Mouse (Mus musculus) liver, embryonic 13.5 days (tissue): ENCODE measurements at regions not wholly inside any gene's neighbourhood (a gene's known extent, or its start where the extent isn't known, plus 50 kb on each side); places are given as distances from the start of the nearest gene placed in this dataset.
"Not testable (repeated sequence)": the region's sequence is repeated elsewhere in the genome, so short reads cannot be mapped to it uniquely, and the experiment has no call there.

Experiments used
- ATAC-seq: fragments of 200-750 bp; cut with Nextera tagmentation; 2 replicates; pipeline ENCODE4 v1.8.0; 2017; ENCODE audit warnings: low read depth, mild to moderate bottlenecking, moderate number of reproducible peaks, moderate library complexity
- DNase-seq: peaks from one replicate; pipeline ENCODE4 v3.0.0; 2022
- H3K27ac ChIP-seq: fragments of 300-500 bp; sonication (generic); 2 replicates; pipeline ENCODE4 v1.5.1; 2015; ENCODE audit warnings: moderate library complexity, mild to moderate bottlenecking, inconsistent platforms
- H3K27me3 ChIP-seq: fragments of 300-500 bp; sonication (generic); 2 replicates; pipeline ENCODE4 v1.6.1; 2015; ENCODE audit warnings: mild to moderate bottlenecking, inconsistent platforms
- H3K36me3 ChIP-seq: fragments of 300-500 bp; sonication (generic); 2 replicates; pipeline ENCODE4 v1.6.1; 2015; ENCODE audit warnings: mild to moderate bottlenecking, inconsistent platforms
- H3K4me1 ChIP-seq: fragments of 300-500 bp; sonication (generic); replicated peaks from 2 replicates; pipeline ENCODE4 v1.6.1; 2015; ENCODE audit warnings: inconsistent platforms
- H3K4me2 ChIP-seq: fragments of 300-500 bp; sonication (generic); 2 replicates; pipeline ENCODE4 v1.6.1; 2015; ENCODE audit warnings: inconsistent platforms, mild to moderate bottlenecking, moderate library complexity
- H3K4me3 ChIP-seq: fragments of 300-500 bp; sonication (generic); replicated peaks from 2 replicates; pipeline ENCODE4 v1.5.1; 2015; ENCODE audit warnings: mild to moderate bottlenecking, inconsistent platforms
- H3K9ac ChIP-seq: fragments of 300-500 bp; sonication (generic); 2 replicates; pipeline ENCODE4 v1.6.1; 2015; ENCODE audit warnings: mild to moderate bottlenecking, inconsistent platforms
- H3K9me3 ChIP-seq: fragments of 300-500 bp; sonication (generic); replicated peaks from 2 replicates; pipeline ENCODE4 v1.6.1; 2016; ENCODE audit warnings: inconsistent platforms
- WGBS: fragments of 180-500 bp; shearing (Covaris S2); methylation state at CpG from one replicate; pipeline ENCODE4 v1.1.7; 2015; ENCODE audit not compliant: insufficient replicate concordance; 5-methylcytosine and 5-hydroxymethylcytosine counted together

DNA sequence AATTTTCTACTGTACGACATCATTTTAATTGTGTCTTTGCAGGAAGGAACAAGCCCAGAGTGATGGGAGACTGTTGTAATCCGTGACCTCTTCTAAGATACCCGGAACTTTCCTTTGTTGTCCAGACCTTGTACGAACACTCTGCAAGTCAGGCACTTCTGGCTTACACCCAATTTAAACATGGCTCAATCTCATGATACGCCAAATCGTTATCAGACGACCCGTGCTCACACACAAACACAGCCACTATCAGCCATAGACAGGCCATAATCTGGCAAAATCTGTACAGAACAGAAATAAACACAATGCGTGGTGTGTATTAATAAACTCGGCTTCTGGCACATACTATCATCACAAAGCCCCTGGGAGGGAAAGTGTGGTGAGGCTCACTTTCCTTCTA, 190.2 kb upstream of the Gm37988 start:
- Histone ChIP-seq H3K9ac (no peak overlapping the region), H3K27me3 (no peaks in the 10 kb centered on the region), H3K4me3 (no peak overlapping the region), H3K4me2 (no peak overlapping the region), H3K27ac (no peak overlapping the region), H3K36me3 (no peaks in the 10 kb centered on the region), H3K9me3 (no peaks in the 10 kb centered on the region), H3K4me1 (no peaks in the 10 kb centered on the region)
- no peak for ATAC-seq
- no peak for DNase-seq
- WGBS, result 47% methylated on average over 10 of the region's 10 CpGs

DNA sequence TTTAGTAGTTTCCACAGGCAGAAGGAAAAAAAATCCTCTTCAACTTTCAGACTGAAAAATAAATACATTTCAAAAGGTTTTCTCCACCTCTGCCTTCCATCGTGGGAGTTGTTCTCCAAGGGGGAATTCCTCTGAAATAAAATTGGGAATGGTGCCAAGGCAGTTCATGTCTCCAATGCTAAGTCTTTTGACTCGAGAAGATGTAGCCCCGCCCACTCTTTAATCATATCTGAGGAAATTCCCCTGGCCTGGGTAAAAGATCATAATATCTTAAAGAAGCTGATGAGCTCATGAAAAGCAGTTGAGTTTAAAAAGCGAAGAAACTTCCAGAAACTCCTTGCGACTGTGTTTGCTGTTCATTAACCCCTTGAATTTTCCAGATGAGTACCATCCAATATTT, 185.3 kb upstream of the Gm37988 start:
- no peaks in the 10 kb centered on the region for H3K9me3 ChIP-seq
- WGBS, result 41% methylated on average over 5 of the region's 5 CpGs
- no peak overlapping the region for H3K4me3 ChIP-seq
- H3K4me2 ChIP-seq, result no peak overlapping the region
- peaks cover 3% of the 10 kb centered on the region; the same call in 1 of the 2 replicates for H3K4me1 ChIP-seq
- no peaks in the 10 kb centered on the region for H3K36me3 ChIP-seq
- H3K27me3 ChIP-seq, result no peaks in the 10 kb centered on the region
- no peak for ATAC-seq
- no peak for DNase-seq
- H3K27ac ChIP-seq, result peak overlapping the region; percentile 32; the same call in 1 of the 2 replicates
- H3K9ac ChIP-seq, result no peak overlapping the region

DNA sequence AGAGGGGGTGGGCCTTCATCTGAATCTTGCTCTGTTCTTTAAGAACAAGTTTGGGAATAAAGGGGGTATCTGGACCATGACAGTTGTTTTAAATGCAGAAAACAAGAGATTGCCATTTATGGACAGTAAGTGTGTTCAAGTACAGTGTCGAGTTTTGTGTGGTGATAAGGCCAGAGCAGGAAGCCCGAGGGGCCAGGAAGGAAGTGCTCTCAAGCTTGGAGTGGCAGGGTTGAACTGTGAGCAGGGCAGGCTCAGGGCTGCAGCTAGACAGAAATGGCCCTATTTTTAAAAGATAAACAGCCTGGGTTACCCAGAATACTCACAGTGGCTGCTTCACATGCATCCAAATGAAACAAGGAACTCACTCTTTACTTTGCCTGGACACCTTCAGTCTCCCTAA, 184.4 kb upstream of the Gm37988 start:
- Histone ChIP-seq H3K4me1 (peaks cover 3% of the 10 kb centered on the region; the same call in 1 of the 2 replicates), H3K36me3 (no peaks in the 10 kb centered on the region), H3K9me3 (no peaks in the 10 kb centered on the region), H3K27me3 (no peaks in the 10 kb centered on the region), H3K27ac (peak overlapping the region; percentile 32), H3K9ac (no peak overlapping the region), H3K4me3 (no peak overlapping the region), H3K4me2 (no peak overlapping the region)
- DNase-seq, result no peak
- peak; percentile 66 for ATAC-seq
- WGBS, result 0% methylated on average over 2 of the region's 2 CpGs

DNA sequence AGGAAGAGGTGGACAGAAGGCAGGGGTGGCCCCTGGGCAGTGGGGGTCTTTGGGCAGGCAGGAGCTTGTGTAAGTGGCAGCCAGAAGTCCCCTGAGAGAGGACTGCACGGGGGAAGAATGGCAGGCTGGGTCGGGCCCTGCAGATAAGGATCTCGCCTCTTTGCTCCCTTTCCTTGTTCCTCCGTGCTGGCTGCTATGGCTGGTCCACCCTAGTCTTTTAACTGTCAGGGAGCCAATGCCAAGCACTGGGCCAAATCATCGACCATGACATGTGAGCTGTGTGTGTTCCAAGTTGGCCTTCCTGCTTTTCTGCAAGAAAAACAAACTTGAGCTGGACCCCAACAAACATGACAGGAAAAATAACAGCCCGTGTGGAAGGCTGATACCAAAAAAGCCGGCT, 153.8 kb upstream of the Gm37988 start:
- WGBS, result 15% methylated on average over 7 of the region's 7 CpGs
- no peak overlapping the region for H3K27ac ChIP-seq
- no peak overlapping the region for H3K4me2 ChIP-seq
- H3K4me1 ChIP-seq, result no peaks in the 10 kb centered on the region
- no peaks in the 10 kb centered on the region for H3K36me3 ChIP-seq
- ATAC-seq (no peak), DNase-seq (no peak)
- no peaks in the 10 kb centered on the region for H3K9me3 ChIP-seq
- no peak overlapping the region for H3K4me3 ChIP-seq
- H3K27me3 ChIP-seq, result no peaks in the 10 kb centered on the region
- H3K9ac ChIP-seq, result no peak overlapping the region

DNA sequence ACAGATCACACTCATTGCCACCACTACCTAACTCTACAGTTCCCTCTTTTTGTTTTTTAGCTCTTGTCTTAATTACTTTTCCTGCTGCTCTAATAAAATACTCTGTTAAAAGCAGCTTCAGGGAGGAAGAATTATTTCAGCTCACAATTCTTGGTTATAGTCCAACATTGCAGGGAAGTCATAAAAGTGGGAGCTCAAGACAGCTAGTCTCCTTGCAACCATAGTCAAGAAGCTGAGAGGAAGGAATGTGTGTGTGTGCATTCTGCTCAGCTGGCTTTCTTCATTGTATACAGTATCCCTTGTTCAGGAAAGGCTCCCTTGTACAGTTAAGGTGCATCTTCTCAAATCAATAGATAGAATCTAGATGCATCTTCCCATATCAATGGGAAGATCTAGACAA, 152.4 kb upstream of the Gm37988 start:
- ATAC-seq (no peak), DNase-seq (no peak)
- Histone ChIP-seq H3K4me2 (no peak overlapping the region), H3K27ac (no peak overlapping the region), H3K9ac (no peak overlapping the region), H3K4me3 (no peak overlapping the region), H3K27me3 (no peaks in the 10 kb centered on the region), H3K9me3 (no peaks in the 10 kb centered on the region), H3K4me1 (no peaks in the 10 kb centered on the region), H3K36me3 (no peaks in the 10 kb centered on the region)

DNA sequence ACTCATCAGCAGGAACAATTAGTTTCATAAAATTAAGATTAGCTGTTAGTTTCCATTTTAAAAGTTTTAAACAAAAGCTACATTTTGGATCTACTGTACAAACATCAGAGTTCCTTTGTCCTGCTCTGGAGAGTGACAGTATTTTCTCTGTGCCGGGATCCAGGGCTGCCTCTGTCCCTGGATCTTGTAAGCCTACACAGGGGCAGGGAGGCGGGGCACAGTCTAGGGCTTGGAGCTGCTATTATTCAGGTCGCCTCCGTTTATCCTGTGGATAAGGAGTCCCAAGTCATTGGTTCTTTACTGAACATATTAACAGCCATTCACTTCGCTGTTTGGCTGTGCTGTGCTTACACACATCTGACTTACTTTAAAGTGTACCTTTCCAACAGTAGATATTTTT, 150.8 kb upstream of the Gm37988 start:
- Histone ChIP-seq H3K9ac (no peak overlapping the region), H3K4me3 (no peak overlapping the region), H3K36me3 (no peaks in the 10 kb centered on the region), H3K4me1 (no peaks in the 10 kb centered on the region), H3K27me3 (no peaks in the 10 kb centered on the region), H3K4me2 (no peak overlapping the region), H3K9me3 (no peaks in the 10 kb centered on the region), H3K27ac (no peak overlapping the region)
- 43% methylated on average over 5 of the region's 5 CpGs for WGBS
- DNase-seq, result no peak
- no peak for ATAC-seq

DNA sequence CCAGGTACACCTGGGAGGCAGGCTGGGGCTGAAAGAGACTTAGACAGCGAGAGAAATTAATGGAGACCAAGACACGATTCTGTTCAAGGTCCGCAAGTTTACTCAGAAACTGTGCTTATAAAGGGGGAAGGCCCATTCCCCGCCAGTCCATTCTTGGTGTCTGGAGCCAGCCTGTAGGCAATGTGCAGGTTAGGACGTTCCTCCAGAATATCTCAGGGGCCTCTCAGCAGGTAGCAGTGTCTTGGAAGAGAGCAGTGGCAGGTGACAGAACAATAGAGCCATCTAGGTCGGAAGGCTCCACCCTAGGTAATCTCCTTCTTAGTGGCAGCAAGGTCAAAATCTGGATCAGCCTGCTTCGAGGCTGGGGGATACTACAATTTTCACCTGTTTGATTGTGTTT, 147.6 kb upstream of the Gm37988 start:
- not testable (repeated sequence) for DNase-seq, H3K36me3 ChIP-seq, H3K9ac ChIP-seq, H3K9me3 ChIP-seq, H3K4me1 ChIP-seq, H3K4me2 ChIP-seq, ATAC-seq, H3K27me3 ChIP-seq, H3K4me3 ChIP-seq, H3K27ac ChIP-seq
- 60% methylated on average over 7 of the region's 7 CpGs for WGBS

DNA sequence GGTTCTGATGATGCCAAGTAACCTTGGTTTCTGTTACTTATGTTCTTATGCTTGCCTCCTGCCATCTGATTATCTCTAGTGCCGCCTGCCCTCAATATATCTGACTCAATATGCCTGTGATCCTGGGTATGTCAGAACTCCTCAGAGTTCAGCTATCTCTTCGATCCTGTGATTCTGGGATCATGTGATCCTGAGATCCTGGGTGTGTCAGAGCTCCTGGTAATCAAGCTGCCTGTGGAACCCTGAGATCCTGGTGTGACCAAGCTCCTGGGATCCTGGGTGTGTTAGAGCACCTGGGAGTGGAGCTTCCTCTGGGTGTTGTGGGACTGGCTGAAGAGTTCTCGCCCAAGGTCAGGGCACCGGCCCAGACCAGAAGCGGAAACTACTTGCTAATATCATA, 147.1 kb upstream of the Gm37988 start:
- H3K27ac ChIP-seq, H3K4me2 ChIP-seq, H3K9me3 ChIP-seq, H3K36me3 ChIP-seq, ATAC-seq, H3K4me3 ChIP-seq, DNase-seq, H3K9ac ChIP-seq, H3K4me1 ChIP-seq, H3K27me3 ChIP-seq: not testable (repeated sequence)
- WGBS, result 80% methylated on average over 5 of the region's 5 CpGs

DNA sequence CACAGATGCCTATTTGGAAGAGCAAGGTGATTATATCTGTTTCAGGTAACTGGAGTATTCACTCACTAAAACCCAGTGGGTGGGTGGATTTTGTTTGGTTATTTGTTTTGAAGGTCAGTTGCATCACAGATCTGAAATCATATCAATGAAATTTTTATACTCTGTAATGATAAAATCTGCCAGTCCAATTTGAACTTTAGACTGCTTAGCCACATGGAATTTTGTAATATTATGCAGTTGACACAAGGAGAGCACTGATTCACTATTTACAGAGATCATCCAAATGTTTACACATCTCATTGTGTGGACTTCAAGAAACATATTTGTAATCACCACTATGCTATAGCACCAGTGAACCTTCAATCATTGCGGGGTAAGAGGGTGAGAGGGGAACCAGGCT, 145.9 kb upstream of the Gm37988 start:
- Histone ChIP-seq H3K9ac (no peak overlapping the region), H3K27me3 (no peaks in the 10 kb centered on the region), H3K4me1 (no peaks in the 10 kb centered on the region), H3K4me2 (no peak overlapping the region), H3K27ac (no peak overlapping the region), H3K4me3 (no peak overlapping the region), H3K9me3 (no peaks in the 10 kb centered on the region), H3K36me3 (no peaks in the 10 kb centered on the region)
- ATAC-seq (no peak), DNase-seq (no peak)
- WGBS, result 64% methylated on average over 1 of the region's 1 CpGs

DNA sequence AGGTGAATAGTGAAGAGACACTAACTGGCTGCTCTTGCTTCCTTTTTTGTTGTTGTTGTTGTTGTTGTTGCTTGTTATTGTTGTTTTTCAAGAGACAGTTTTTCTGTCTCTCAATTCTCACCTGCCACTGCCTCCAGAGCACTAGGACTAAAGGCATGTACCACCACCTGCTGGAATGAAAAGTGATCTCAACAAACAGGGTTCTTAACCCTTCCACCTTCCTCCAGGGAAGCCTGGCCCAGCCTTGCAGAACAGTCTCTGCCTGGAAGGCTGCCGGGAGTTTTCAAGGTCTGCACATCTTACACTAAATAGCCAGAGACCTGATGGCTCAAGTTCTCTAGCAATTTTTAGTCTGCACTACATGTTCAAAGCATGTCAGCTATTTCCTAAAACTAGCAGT, 138.0 kb upstream of the Gm37988 start:
- H3K4me3 ChIP-seq, result no peak overlapping the region
- H3K4me1 ChIP-seq, result no peaks in the 10 kb centered on the region
- 55% methylated on average over 1 of the region's 1 CpGs for WGBS
- H3K27ac ChIP-seq, result no peak overlapping the region
- H3K9ac ChIP-seq, result no peak overlapping the region
- H3K4me2 ChIP-seq, result no peak overlapping the region
- ATAC-seq (no peak), DNase-seq (no peak)
- no peaks in the 10 kb centered on the region for H3K27me3 ChIP-seq
- no peaks in the 10 kb centered on the region for H3K36me3 ChIP-seq
- H3K9me3 ChIP-seq, result no peaks in the 10 kb centered on the region

DNA sequence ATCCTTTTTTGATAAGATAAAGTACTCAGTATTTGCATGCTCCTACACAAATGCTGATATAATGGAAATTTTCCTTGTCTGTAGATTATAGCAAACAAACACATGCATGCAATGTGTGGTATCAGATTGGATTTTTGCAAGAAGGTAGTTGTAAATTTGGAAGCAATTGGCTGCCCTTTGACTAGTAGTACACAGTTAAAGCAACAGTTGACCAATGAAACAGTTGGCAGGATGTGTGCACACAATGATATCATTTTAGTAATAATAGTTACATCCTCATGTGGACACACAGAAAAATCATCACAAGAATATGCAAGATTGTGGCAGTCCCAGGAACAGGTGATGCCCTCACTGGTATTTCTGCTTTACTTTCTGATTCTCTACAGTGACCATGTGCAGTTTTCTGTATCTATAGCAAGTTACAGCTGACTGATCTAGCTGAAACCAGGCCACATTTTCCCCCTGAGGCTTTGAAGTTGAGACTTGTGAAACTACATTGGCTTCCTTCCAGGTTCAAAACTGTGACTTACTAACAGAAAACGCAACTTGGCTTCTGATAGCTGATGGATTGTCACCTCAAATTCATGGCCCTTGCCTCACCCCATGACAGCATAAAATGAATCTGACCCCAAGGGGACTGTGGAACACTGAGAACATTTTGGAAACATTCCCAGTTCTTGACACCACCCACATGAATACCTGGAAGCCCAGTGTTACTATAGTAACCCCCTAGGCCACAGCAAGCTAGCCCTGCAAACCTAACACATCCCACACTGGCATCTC, 136.3 kb upstream of the Gm37988 start:
- H3K36me3 ChIP-seq, result no peaks in the 10 kb centered on the region
- no peak overlapping the region for H3K27ac ChIP-seq
- no peaks in the 10 kb centered on the region for H3K27me3 ChIP-seq
- ATAC-seq, result no peak
- no peaks in the 10 kb centered on the region for H3K4me1 ChIP-seq
- WGBS, result 47% methylated on average over 1 of the region's 1 CpGs
- DNase-seq, result no peak
- no peak overlapping the region for H3K9ac ChIP-seq
- no peaks in the 10 kb centered on the region for H3K9me3 ChIP-seq
- no peak overlapping the region for H3K4me2 ChIP-seq
- H3K4me3 ChIP-seq, result no peak overlapping the region

DNA sequence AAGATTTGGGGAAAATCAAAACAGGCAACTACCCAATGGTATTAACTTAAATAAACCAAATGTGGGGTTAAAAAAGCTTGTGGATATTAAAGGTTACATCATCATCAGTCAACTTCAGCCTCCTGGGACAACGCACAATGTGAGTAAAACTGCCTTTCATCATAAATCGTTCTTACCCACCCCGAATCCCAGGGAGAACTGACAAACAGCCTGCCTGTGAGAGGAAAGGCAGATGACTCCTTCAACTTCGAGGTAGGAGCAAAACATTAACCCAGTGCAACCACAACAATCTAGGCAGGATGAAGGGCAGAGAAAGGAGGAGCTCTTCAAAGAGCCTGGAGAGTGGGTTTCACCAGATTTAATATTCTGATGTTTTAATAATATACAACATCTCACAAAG, 135.3 kb upstream of the Gm37988 start:
- no peak for DNase-seq
- 42% methylated on average over 4 of the region's 4 CpGs for WGBS
- no peak overlapping the region for H3K9ac ChIP-seq
- ATAC-seq, result no peak
- no peaks in the 10 kb centered on the region for H3K9me3 ChIP-seq
- no peak overlapping the region for H3K4me3 ChIP-seq
- no peak overlapping the region for H3K27ac ChIP-seq
- H3K36me3 ChIP-seq, result no peaks in the 10 kb centered on the region
- H3K4me1 ChIP-seq, result no peaks in the 10 kb centered on the region
- no peak overlapping the region for H3K4me2 ChIP-seq
- H3K27me3 ChIP-seq, result no peaks in the 10 kb centered on the region
